In the genomic region with DNA sequence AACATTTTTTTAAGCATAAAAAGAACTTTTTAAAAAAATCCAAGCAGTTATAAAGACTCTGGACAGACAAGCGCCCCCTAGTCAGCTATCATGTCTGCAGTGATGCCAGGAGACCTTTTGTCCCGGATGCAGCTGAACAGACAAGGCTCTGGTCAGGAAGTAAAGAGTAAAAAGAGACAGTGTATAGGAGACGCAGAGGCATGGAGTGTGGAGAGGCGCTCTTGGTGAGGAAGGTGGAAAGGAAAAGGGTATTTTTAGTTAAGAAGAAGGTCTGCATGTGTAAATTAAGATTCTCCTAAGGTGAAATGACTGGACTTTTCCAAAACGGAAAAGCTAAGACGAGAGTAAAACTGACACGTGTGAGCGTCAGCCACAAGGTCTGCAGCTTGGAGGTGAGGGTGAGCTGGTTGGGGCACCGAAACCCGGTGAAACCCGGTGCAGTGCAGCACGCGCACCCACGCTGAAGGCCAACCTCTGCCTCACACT, we compare ENCODE assay signal across 19 mouse cellular contexts. TPM values are rescaled to one million over a fixed set of nuclear protein-coding genes. Genes with fewer than 3 reads are reported as not detected.
A peak's percentile ranks its signal among the peaks of the same experiment; 100 is the strongest.
DNase-seq lines count a peak whose midpoint lies in the region; ATAC-seq and TF ChIP-seq lines count a peak whose summit lies in the region.
"Had no signal": no experiment of that assay in that cellular context is flagged by ENCODE, and none has a peak within 500 bp of the region (broad histone marks: within the 10 kb centered on the region; RNA-seq: fewer than 3 reads in every experiment).

No protein-coding gene starts in this region.

- peaks cover 6% of the 10 kb centered on the region; the same call in 1 of the 2 replicates for H3K4me1 ChIP-seq in kidney, embryonic 16.5 days (ENCODE audit: insufficient read depth, low read length)
- H3K4me1 ChIP-seq in stomach, embryonic 16.5 days (ENCODE audit: control insufficient read depth, insufficient read depth, low read length), result peaks cover 13% of the 10 kb centered on the region
- no peaks in the 10 kb centered on the region for H3K4me1 ChIP-seq in stomach, postnatal 0 days (replicated peaks; ENCODE audit: control insufficient read depth, insufficient read depth)
- H3K4me1 ChIP-seq in midbrain, embryonic 15.5 days, result peaks cover under 1% of the 10 kb centered on the region; the same call in 1 of the 2 replicates

- no peak for TF ChIP-seq CTCF in stomach, postnatal 0 days (IDR thresholded peaks at IDR 0.05; ENCODE audit: low read depth)

- H3K27ac ChIP-seq in kidney, embryonic 16.5 days (ENCODE audit: low read length), result peak overlapping the region; percentile 11; the same call in 1 of the 2 replicates
- peak overlapping the region; percentile 33; the same call in 1 of the 2 replicates for H3K27ac ChIP-seq in stomach, embryonic 16.5 days (ENCODE audit: low read length)
- H3K27ac ChIP-seq in stomach, postnatal 0 days (replicated peaks), result no peak overlapping the region
- no peak overlapping the region for H3K27ac ChIP-seq in midbrain, embryonic 15.5 days
- H3K27ac ChIP-seq: hindbrain, embryonic 13.5 days had no signal

- H3K4me2 ChIP-seq in kidney, embryonic 16.5 days (replicated peaks; ENCODE audit: low read depth, low read length), result no peak overlapping the region
- no peak overlapping the region for H3K4me2 ChIP-seq in stomach, embryonic 16.5 days (ENCODE audit: low read depth, low read length)
- no peak overlapping the region for H3K4me2 ChIP-seq in stomach, postnatal 0 days (replicated peaks; ENCODE audit: low read depth)
- no peak overlapping the region for H3K4me2 ChIP-seq in midbrain, embryonic 15.5 days
- H3K4me2 ChIP-seq: hindbrain, embryonic 13.5 days; liver, embryonic 11.5 days had no signal

- TF ChIP-seq EP300 in stomach, postnatal 0 days (optimal IDR thresholded peaks at IDR 0.05), result no peak

- no peak for ATAC-seq in kidney, embryonic 16.5 days (ENCODE audit: low FRiP score, low TSS enrichment)
- no peak for ATAC-seq in stomach, embryonic 16.5 days (ENCODE audit: insufficient read depth, low FRiP score)
- no peak for ATAC-seq in stomach, postnatal 0 days (ENCODE audit: low FRiP score, low TSS enrichment)
- ATAC-seq in midbrain, embryonic 15.5 days (replicated peaks), result no peak

- no peak overlapping the region for H3K4me3 ChIP-seq in kidney, embryonic 16.5 days (ENCODE audit: low read length)
- no peak overlapping the region for H3K4me3 ChIP-seq in stomach, embryonic 16.5 days (replicated peaks; ENCODE audit: low read length)
- H3K4me3 ChIP-seq in stomach, postnatal 0 days (ENCODE audit: low read depth, low read length), result no peak overlapping the region
- H3K4me3 ChIP-seq in midbrain, embryonic 15.5 days, result no peak overlapping the region
- H3K4me3 ChIP-seq: hindbrain, embryonic 13.5 days had no signal

- DNase-seq in adrenal gland, postnatal 14 days, result peak; percentile 53
- DNase-seq in adrenal gland, postnatal 4 days (ENCODE audit: low spot score in 2 of 2), result no peak
- DNase-seq in kidney, postnatal 10 days, result no peak
- no peak for DNase-seq in stomach, postnatal 0 days (ENCODE audit: low spot score)
- peak; percentile 60 for DNase-seq in thymus, postnatal 25 days
- DNase-seq: cerebellum, adult 9-11 months; right cerebral cortex, adult 18-20 months had no signal

- H3K36me3 ChIP-seq in kidney, embryonic 16.5 days (ENCODE audit: insufficient read depth, low read length), result peaks cover 19% of the 10 kb centered on the region
- peaks cover 8% of the 10 kb centered on the region; the same call in 1 of the 2 replicates for H3K36me3 ChIP-seq in stomach, embryonic 16.5 days (ENCODE audit: control insufficient read depth, insufficient read depth, low read length)
- peaks cover 4% of the 10 kb centered on the region for H3K36me3 ChIP-seq in stomach, postnatal 0 days (ENCODE audit: control insufficient read depth, insufficient read depth, low read length)
- peaks cover 18% of the 10 kb centered on the region for H3K36me3 ChIP-seq in midbrain, embryonic 15.5 days (replicated peaks)

- H3K27me3 ChIP-seq in kidney, embryonic 16.5 days (ENCODE audit: insufficient read depth, low read length), result no peaks in the 10 kb centered on the region
- no peaks in the 10 kb centered on the region for H3K27me3 ChIP-seq in stomach, embryonic 16.5 days (ENCODE audit: control insufficient read depth, insufficient read depth, low read length)
- no peaks in the 10 kb centered on the region for H3K27me3 ChIP-seq in stomach, postnatal 0 days (ENCODE audit: control insufficient read depth, insufficient read depth, low read length)
- no peaks in the 10 kb centered on the region for H3K27me3 ChIP-seq in midbrain, embryonic 15.5 days (replicated peaks)
- H3K27me3 ChIP-seq: hindbrain, embryonic 13.5 days had no signal

- no peak overlapping the region for H3K9ac ChIP-seq in kidney, embryonic 16.5 days (replicated peaks; ENCODE audit: low read length)
- H3K9ac ChIP-seq in stomach, embryonic 16.5 days (ENCODE audit: low read length), result no peak overlapping the region
- H3K9ac ChIP-seq in stomach, postnatal 0 days (ENCODE audit: low read length), result no peak overlapping the region
- no peak overlapping the region for H3K9ac ChIP-seq in midbrain, embryonic 15.5 days
- H3K9ac ChIP-seq: hindbrain, embryonic 13.5 days had no signal

- no peaks in the 10 kb centered on the region for H3K9me3 ChIP-seq in kidney, embryonic 16.5 days (ENCODE audit: low read length)
- H3K9me3 ChIP-seq in stomach, embryonic 16.5 days (replicated peaks; ENCODE audit: control insufficient read depth, low read length), result no peaks in the 10 kb centered on the region
- no peaks in the 10 kb centered on the region for H3K9me3 ChIP-seq in stomach, postnatal 0 days (ENCODE audit: control insufficient read depth, low read length)
- no peaks in the 10 kb centered on the region for H3K9me3 ChIP-seq in midbrain, embryonic 15.5 days
- H3K9me3 ChIP-seq: hindbrain, embryonic 13.5 days had no signal

- 82% methylated on average over 14 of the region's 14 CpGs for WGBS in kidney, embryonic 16.5 days
- 82% methylated on average over 14 of the region's 14 CpGs for WGBS in stomach, embryonic 16.5 days
- 84% methylated on average over 14 of the region's 14 CpGs for WGBS in stomach, postnatal 0 days
- 89% methylated on average over 14 of the region's 14 CpGs for WGBS in midbrain, embryonic 15.5 days

RNA-seq across cellular contexts. Expression of gene Gm16181, which starts 6.0 kb away (rescaled TPM):
- total RNA-seq in adrenal gland, postnatal 14 days (2021), result 0.67 TPM in 1 of 2 replicates, not detected in the other
- total RNA-seq in adrenal gland, postnatal 4 days (2021), result not detected
- 0.56 and 0.62 TPM in 2 replicates for polyA plus RNA-seq in kidney, embryonic 16.5 days (2015; fragmentation: Nextera tagmentation; extraction: Ambion mirVana)
- 0.27 TPM in 1 of 2 replicates, not detected in the other for polyA plus RNA-seq in stomach, embryonic 16.5 days (2015; fragmentation: Nextera tagmentation; extraction: Ambion mirVana)
- 0.27 and 0.33 TPM in 2 replicates for polyA plus RNA-seq in stomach, postnatal 0 days (2015; fragmentation: Nextera tagmentation; extraction: Ambion mirVana)
- 1.6 TPM in 1 of 2 replicates, not detected in the other for polyA plus RNA-seq in midbrain, embryonic 15.5 days (2015; fragmentation: Nextera tagmentation; extraction: Ambion mirVana)
- total RNA-seq: layer of hippocampus, adult 8-10 months; left cerebral cortex, postnatal 14 days; neutrophil, adult 5-6 weeks had no signal
- polyA plus RNA-seq: brain, embryonic 14.5 days; frontal cortex, adult 2 months; liver, embryonic 11.5 days had no signal

RNA-seq across cellular contexts. Expression of gene Atp6v1g2, which starts 6.9 kb away (rescaled TPM):
- total RNA-seq in adrenal gland, postnatal 14 days (2021), result 7.0 and 8.2 TPM in 2 replicates
- 10 to 100 TPM; 11.4 to 12.4 TPM for total RNA-seq in adrenal gland, postnatal 4 days (2021)
- 5.8 and 8.5 TPM in 2 replicates for polyA plus RNA-seq in kidney, embryonic 16.5 days (2015; fragmentation: Nextera tagmentation; extraction: Ambion mirVana)
- polyA plus RNA-seq in stomach, embryonic 16.5 days (2015; fragmentation: Nextera tagmentation; extraction: Ambion mirVana), result 6.0 and 6.8 TPM in 2 replicates
- polyA plus RNA-seq in stomach, postnatal 0 days (2015; fragmentation: Nextera tagmentation; extraction: Ambion mirVana), result 3.0 and 3.6 TPM in 2 replicates
- polyA plus RNA-seq in midbrain, embryonic 15.5 days (2015; fragmentation: Nextera tagmentation; extraction: Ambion mirVana), result 94.4 and 100 TPM in 2 replicates

RNA-seq across cellular contexts. Expression of gene Nfkbil1, which starts 9.0 kb away (rescaled TPM):
- total RNA-seq in adrenal gland, postnatal 14 days (2021), result 15.3 and 17.7 TPM in 2 replicates
- total RNA-seq in adrenal gland, postnatal 4 days (2021), result 10 to 100 TPM; 25.6 to 26.0 TPM
- polyA plus RNA-seq in kidney, embryonic 16.5 days (2015; fragmentation: Nextera tagmentation; extraction: Ambion mirVana), result 11.6 TPM in 2 replicates
- polyA plus RNA-seq in stomach, embryonic 16.5 days (2015; fragmentation: Nextera tagmentation; extraction: Ambion mirVana), result 6.4 and 8.8 TPM in 2 replicates
- 7.4 and 7.5 TPM in 2 replicates for polyA plus RNA-seq in stomach, postnatal 0 days (2015; fragmentation: Nextera tagmentation; extraction: Ambion mirVana)
- polyA plus RNA-seq in midbrain, embryonic 15.5 days (2015; fragmentation: Nextera tagmentation; extraction: Ambion mirVana), result 11.7 and 11.8 TPM in 2 replicates

RNA-seq across cellular contexts. Expression of gene Ddx39b, which starts 14.9 kb away (rescaled TPM):
- total RNA-seq in adrenal gland, postnatal 14 days (2021), result 200 and 232 TPM in 2 replicates
- 100 to 1,000 TPM; 364 to 387 TPM for total RNA-seq in adrenal gland, postnatal 4 days (2021)
- 553 and 556 TPM in 2 replicates for polyA plus RNA-seq in kidney, embryonic 16.5 days (2015; fragmentation: Nextera tagmentation; extraction: Ambion mirVana)
- polyA plus RNA-seq in stomach, embryonic 16.5 days (2015; fragmentation: Nextera tagmentation; extraction: Ambion mirVana), result 340 and 353 TPM in 2 replicates
- 143 and 145 TPM in 2 replicates for polyA plus RNA-seq in stomach, postnatal 0 days (2015; fragmentation: Nextera tagmentation; extraction: Ambion mirVana)
- 379 and 391 TPM in 2 replicates for polyA plus RNA-seq in midbrain, embryonic 15.5 days (2015; fragmentation: Nextera tagmentation; extraction: Ambion mirVana)

RNA-seq across cellular contexts. Expression of gene Lta, which starts 21.5 kb away (rescaled TPM):
- total RNA-seq in adrenal gland, postnatal 14 days (2021), result 0.33 and 2.7 TPM in 2 replicates
- under 1 TPM; 0.73 to 0.78 TPM for total RNA-seq in adrenal gland, postnatal 4 days (2021)
- 0.13 TPM in 1 of 2 replicates, not detected in the other for polyA plus RNA-seq in kidney, embryonic 16.5 days (2015; fragmentation: Nextera tagmentation; extraction: Ambion mirVana)
- polyA plus RNA-seq in stomach, embryonic 16.5 days (2015; fragmentation: Nextera tagmentation; extraction: Ambion mirVana), result 0.44 and 0.46 TPM in 2 replicates
- polyA plus RNA-seq in stomach, postnatal 0 days (2015; fragmentation: Nextera tagmentation; extraction: Ambion mirVana), result 0.11 and 0.16 TPM in 2 replicates
- 0.32 and 0.69 TPM in 2 replicates for polyA plus RNA-seq in midbrain, embryonic 15.5 days (2015; fragmentation: Nextera tagmentation; extraction: Ambion mirVana)
- total RNA-seq: granulocyte monocyte progenitor cell, adult 5-6 weeks; monocyte, adult 5-6 weeks had no signal
- polyA plus RNA-seq: liver, embryonic 11.5 days had no signal

Comparison
In these comparisons a context has a peak if more than half of its experiments do, and no peak if none do; other contexts are left out.
1. DNase-seq: peak in adrenal gland, postnatal 14 days (single experiment) and thymus, postnatal 25 days (single experiment); none in adrenal gland, postnatal 4 days (0 of 2), kidney, postnatal 10 days (single experiment) and stomach, postnatal 0 days (single experiment).
2. H3K27ac ChIP-seq: peak in kidney, embryonic 16.5 days (single experiment) and stomach, embryonic 16.5 days (single experiment); none in stomach, postnatal 0 days (single experiment) and midbrain, embryonic 15.5 days (single experiment).
3. RNA of gene Atp6v1g2, which starts 6.9 kb away (polyA plus RNA-seq): 94.4 to 100 TPM in midbrain, embryonic 15.5 days; 6.0 to 6.8 TPM in stomach, embryonic 16.5 days, 5.8 to 8.5 TPM in kidney, embryonic 16.5 days and 3.0 to 3.6 TPM in stomach, postnatal 0 days; every median in the first group is over 10 times any median in the second.